Mouse (Mus musculus) liver, embryonic 14.5 days (tissue): ENCODE results near the gene Fer.

Source experiments
- CTCF ChIP-seq: IDR thresholded peaks from 2 replicates; pipeline ENCODE4 v1.5.1; 2016; ENCODE audit warnings: antibody characterized with exemption, low read depth, control low read depth
- EP300 ChIP-seq: IDR thresholded peaks from 2 replicates; pipeline ENCODE4 v1.6.1; 2016; ENCODE audit warnings: antibody characterized with exemption, low read depth

GRCm38 (mm10) chr17:63970939-63971338 is 108.1 kb downstream of the Fer start:
- TF ChIP-seq EP300, result no peak
- TF ChIP-seq CTCF, result peak; percentile 30; the same call in 1 of the 2 replicates
